Mouse (Mus musculus) macrophage (primary cell): ENCODE results near the gene Galm. TPM values are rescaled to one million over a fixed set of nuclear protein-coding genes. Genes with fewer than 3 reads are reported as not detected.
"Not testable (repeated sequence)": the region's sequence is repeated elsewhere in the genome, so short reads cannot be mapped to it uniquely, and the experiment has no call there.

Source experiments
- H3K27ac ChIP-seq: fragments of 350-480 bp; formaldehyde crosslinking; 2 replicates; pipeline ENCODE4 v1.9.0; 2021
- H3K36me3 ChIP-seq: fragments of 350-480 bp; formaldehyde crosslinking; 2 replicates; pipeline ENCODE4 v1.9.0; 2021; ENCODE audit errors: inconsistent target
- H3K4me3 ChIP-seq: fragments of 350-480 bp; formaldehyde crosslinking; 2 replicates; pipeline ENCODE4 v1.9.0; 2021; ENCODE audit errors: inconsistent target
- H3K79me2 ChIP-seq: fragments of 350-480 bp; formaldehyde crosslinking; 2 replicates; pipeline ENCODE4 v1.9.0; 2021; ENCODE audit errors: inconsistent target
- WGBS: methylation state at CpG from one replicate; pipeline ENCODE4 v1.1.7; 2026; ENCODE audit warnings: inconsistent platforms; ENCODE audit not compliant: missing documents; 5-methylcytosine and 5-hydroxymethylcytosine counted together
- polyA plus RNA-seq: library from polyadenylated mRNA; stranded (reverse); fragments of 250-400 nt; gene quantifications from 3 replicates; pipeline ENCODE4 v1.2.4, GENCODE M21; 2018; ENCODE audit warnings: inconsistent platforms

Galm gene
- polyA plus RNA-seq, 1 experiment from 2014 or later = 26.5 TPM

DNA sequence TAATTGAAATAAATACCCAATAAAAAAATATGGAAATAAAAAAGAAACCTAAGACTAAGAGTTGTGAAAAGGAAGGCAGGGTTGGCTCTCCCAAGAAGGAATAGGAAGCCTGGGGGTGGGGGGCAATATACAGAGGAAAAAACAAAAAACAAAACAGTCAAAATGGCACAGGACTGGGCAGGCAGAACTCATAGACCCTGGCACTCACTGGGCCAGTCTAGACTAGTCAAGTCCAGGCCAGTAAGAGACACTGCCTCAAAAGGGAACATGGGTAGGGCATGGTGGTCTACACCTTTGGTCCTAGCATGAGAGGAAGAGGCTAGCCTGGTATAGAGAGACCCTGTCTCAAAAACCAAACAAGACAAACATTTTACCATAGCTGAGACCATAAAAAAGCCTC lies 53.2 kb downstream of the Galm start:
- Histone ChIP-seq H3K36me3 (no peaks in the 10 kb centered on the region), H3K79me2 (no peaks in the 10 kb centered on the region), H3K4me3 (no peak overlapping the region), H3K27ac (no peak overlapping the region)

DNA sequence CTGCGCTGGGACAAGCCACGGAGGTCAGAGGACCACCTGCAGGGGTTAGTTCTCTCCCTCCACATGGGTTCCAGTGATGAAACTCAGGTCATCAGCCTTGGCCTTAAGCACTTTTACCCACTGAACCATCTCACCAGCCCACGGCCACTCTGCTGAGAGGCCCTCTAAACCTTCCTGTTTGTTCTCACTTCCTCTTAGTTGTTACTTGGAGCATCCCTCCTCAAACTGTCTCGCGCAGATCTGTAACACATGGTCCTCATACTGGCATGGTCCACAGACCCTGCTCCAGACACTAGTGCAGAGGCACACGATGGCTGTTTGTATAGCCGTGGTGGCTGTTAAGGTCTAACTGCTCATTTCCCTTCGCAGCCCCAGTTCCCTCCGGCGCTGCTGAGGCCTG lies 56.3 kb downstream of the Galm start:
- no peak overlapping the region for H3K4me3 ChIP-seq
- H3K36me3 ChIP-seq = no peaks in the 10 kb centered on the region
- H3K79me2 ChIP-seq = no peaks in the 10 kb centered on the region
- WGBS = 69% methylated on average over 10 of the region's 10 CpGs
- no peak overlapping the region for H3K27ac ChIP-seq

DNA sequence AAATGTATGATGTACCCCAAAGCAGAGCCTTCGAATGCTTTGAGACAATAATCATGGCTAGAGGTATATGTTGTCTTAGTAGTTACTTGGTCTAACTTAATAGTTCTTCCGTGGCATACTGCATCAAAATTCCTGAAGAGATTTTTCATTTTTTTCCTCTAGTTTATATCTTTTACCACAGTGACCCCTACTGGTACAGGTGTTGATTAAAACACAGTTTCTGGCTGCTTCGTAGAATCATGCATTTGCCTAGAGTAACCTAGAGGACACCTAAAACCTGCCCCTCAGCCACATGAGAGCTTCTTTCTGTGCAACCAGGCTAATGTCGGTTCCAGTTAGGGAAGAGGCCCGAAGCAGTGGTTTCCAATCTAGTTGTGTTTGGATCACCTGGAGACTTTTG lies 65.8 kb downstream of the Galm start:
- no peaks in the 10 kb centered on the region for H3K79me2 ChIP-seq
- H3K4me3 ChIP-seq = no peak overlapping the region
- 75% methylated on average over 5 of the region's 5 CpGs for WGBS
- H3K27ac ChIP-seq = no peak overlapping the region
- no peaks in the 10 kb centered on the region for H3K36me3 ChIP-seq

DNA sequence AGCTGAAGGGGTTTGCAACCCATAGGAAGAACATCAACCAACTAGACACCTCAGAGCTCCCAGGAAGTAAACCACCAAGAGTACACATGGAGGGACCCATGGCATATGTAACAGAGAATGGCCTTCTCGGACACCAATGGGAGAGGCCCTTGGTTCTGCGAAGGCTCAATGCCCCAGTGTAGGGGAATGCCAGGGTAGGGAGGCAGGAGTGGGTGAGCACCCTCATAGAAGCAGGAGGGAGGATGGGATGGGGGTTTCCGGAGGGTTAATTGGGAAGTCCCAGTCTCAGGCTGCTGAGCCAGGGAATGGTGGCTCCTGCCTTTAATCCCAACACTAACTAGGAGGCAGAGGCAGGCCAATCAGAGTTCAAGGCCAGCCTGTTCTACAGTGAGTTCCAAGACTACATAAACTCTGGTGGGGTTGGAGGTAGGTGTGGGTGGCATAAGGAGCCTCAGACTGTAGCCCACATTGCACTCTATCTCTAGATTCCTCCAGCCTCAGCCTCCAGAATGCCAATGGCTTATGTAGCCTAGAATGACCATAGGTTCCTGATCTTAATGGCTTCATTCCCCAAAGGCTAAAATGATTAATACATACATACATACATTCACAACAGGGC lies 72.0 kb downstream of the Galm start:
- Histone ChIP-seq H3K36me3 (peaks cover 45% of the 10 kb centered on the region), H3K79me2 (peaks cover 43% of the 10 kb centered on the region), H3K27ac (no peak overlapping the region), H3K4me3 (no peak overlapping the region)
- 91% methylated on average over 3 of the region's 3 CpGs for WGBS

DNA sequence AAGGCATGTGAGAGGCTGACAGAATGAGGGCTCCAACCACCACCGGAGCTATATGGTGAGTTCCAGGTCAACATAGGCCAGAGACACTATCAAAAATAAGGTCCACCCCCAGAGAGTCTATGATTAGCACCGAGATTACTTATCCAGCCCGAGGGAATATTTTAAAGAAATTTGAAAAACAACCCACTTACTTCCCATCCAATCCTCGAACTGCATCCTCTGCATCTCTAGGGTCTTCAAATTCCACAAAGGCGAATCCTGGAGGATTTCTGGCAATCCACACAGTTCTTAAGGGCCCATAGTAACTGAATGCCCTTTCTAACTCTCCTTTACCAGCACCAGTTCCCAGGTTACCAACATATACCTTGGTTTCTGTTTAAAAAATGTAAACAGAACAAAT lies 78.4 kb downstream of the Galm start:
- 11% methylated on average over 5 of the region's 5 CpGs for WGBS
- Histone ChIP-seq H3K27ac (no peak overlapping the region), H3K4me3 (peak overlapping the region; percentile 77)

DNA sequence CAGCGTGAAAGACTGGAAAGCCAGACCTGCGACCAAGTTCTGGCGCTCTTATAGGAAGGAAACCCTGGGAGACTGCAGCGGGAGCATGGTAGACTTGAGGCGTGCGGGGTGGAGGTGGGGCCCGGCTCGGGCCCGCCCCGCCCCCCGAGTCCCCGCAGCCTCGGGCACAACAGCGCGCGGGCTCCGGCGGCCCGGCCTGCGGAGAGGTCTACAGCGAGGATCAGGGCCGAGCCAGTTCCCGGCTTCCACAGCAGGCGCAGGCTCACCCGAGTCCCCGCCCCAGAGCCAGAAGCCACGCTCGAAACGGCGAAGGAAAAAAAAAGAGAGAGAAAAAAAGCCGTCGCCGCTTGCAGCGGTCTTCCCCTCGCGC lies 79.0 kb downstream of the Galm start:
- Histone ChIP-seq H3K27ac (peak overlapping the region; percentile 59), H3K79me2 (peaks cover 49% of the 10 kb centered on the region), H3K4me3 (peak overlapping the region; percentile 77), H3K36me3 (peaks cover 35% of the 10 kb centered on the region)
- WGBS = under 1% methylated on average over 33 of the region's 36 CpGs

More for the DNA sequence above, 78.4 kb downstream of the Galm start:
- peaks cover 56% of the 10 kb centered on the region for H3K79me2 ChIP-seq
- peaks cover 41% of the 10 kb centered on the region for H3K36me3 ChIP-seq

DNA sequence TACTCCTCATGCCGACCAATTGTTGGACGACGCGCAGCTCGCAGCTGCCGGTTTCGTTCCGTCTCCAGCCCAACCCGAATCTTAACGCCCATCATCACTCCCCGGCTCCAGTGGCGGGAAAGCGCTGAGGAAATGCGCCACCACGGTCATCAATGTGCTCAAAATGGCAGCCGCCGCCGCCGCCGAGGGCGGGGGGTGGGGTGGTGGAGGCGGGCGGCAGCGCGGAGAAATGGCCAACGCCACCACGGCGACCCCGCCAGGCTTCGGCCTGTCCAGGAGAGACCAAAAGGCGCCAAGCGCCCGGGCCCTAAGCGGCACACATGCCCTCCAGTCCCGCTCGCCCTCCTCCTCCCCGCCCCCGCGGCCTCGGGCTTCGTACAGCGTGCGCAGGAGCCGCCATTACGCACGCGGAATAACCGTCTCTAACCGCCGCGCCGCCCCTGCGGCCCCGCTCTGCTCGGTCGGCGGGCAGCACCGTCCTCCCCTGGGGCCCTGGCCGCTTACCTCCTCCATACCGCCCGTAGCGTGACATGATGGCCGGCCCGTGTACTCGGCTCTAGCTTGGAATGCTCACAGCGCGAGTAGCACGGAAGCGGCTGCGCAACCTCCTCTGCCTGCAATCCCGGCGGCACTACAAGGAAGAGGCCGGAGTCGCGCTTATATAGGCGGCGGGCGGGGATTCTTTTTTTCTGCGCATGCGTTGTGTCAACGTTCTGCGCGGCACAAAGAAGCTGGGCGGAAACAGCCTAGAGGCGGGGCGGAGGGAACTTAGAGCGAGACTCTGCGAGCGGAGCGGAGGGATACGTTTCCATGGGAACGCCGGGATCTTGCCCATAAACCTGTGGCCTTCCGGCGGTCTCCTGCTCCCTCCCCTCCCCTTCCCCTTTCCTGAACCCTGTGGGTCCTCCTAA lies 79.7 kb downstream of the Galm start, which contains the start of the genes Srsf7 and Ttc39d:
Gene Srsf7 (minus strand): TSS at position 637 of the 911 bp plus-strand sequence.
Gene Ttc39d (plus strand): TSS at position 790 of the 911 bp plus-strand sequence.
- H3K4me3 ChIP-seq = peak within 1 kb of the TSS; percentile 77
- H3K27ac ChIP-seq = peak within 1 kb of the TSS; percentile 59
- WGBS = 2% methylated on average over 88 of the region's 95 CpGs
- peaks cover 43% of the 10 kb centered on the region for H3K79me2 ChIP-seq
- H3K36me3 ChIP-seq = peaks cover 28% of the 10 kb centered on the region

DNA sequence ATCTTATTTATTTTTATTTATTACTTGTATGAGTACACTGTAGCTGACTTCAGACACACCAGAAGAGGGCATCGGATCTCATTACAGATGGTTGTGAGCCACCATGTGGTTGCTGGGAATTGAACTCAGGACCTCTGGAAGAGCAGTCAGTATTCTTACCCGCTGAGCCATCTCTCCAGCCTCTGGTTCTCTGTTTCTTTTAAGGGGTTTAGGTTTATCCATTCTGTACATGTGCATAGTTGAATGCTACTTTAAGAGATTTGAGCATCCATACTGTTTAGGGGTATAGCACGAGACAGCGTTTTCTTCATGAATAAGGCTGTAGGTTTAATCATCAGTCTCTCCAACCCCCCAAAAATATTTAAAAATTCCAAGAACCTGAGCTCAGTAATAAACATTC lies 86.7 kb downstream of the Galm start:
- H3K4me3 ChIP-seq, H3K36me3 ChIP-seq, H3K27ac ChIP-seq, H3K79me2 ChIP-seq: not testable (repeated sequence)
- WGBS = 96% methylated on average over 4 of the region's 4 CpGs

DNA sequence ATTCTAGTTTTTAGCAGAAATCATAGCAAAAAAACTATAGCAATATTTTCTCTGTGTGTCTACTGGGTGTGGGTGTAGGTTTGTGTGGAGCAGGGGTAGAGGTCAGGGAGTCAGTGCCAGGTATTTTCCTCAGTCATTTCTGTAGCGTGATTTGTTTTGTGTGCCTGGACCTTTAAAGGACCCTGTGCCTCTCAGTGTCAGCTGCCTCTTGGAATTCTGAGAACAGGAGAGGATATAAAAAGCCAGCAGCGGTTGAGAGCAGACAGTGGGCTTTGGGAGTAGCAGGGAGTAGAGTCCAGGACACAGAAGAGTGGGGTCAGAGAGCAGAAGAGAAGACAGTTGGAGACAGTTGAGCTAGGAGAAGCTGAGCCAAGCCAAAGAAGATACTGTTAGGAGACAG lies 92.9 kb downstream of the Galm start:
- 91% methylated on average over 2 of the region's 2 CpGs for WGBS
- Histone ChIP-seq H3K4me3 (no peak overlapping the region), H3K36me3 (no peaks in the 10 kb centered on the region), H3K79me2 (no peaks in the 10 kb centered on the region), H3K27ac (no peak overlapping the region)

DNA sequence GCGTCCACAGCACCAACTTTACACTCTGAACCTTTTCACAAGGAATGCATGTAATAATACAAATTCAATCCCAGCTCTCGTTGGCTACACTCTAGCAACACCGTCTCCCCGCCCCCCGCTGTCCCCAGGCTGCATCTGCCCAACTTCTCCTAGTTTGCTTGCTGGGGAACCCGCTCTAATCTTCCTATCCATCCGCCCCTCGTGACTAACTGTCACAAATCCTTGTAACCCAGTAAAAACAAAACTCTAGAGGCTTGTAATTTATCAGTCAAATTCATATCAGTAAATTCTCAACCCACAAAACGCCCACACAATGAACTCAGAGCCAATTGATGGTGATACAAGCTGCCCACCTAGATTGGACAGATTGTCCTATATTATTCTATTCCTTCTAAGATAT lies 93.9 kb downstream of the Galm start:
- H3K4me3 ChIP-seq = no peak overlapping the region
- no peak overlapping the region for H3K27ac ChIP-seq
- WGBS = 93% methylated on average over 9 of the region's 9 CpGs
- no peaks in the 10 kb centered on the region for H3K36me3 ChIP-seq
- no peaks in the 10 kb centered on the region for H3K79me2 ChIP-seq

DNA sequence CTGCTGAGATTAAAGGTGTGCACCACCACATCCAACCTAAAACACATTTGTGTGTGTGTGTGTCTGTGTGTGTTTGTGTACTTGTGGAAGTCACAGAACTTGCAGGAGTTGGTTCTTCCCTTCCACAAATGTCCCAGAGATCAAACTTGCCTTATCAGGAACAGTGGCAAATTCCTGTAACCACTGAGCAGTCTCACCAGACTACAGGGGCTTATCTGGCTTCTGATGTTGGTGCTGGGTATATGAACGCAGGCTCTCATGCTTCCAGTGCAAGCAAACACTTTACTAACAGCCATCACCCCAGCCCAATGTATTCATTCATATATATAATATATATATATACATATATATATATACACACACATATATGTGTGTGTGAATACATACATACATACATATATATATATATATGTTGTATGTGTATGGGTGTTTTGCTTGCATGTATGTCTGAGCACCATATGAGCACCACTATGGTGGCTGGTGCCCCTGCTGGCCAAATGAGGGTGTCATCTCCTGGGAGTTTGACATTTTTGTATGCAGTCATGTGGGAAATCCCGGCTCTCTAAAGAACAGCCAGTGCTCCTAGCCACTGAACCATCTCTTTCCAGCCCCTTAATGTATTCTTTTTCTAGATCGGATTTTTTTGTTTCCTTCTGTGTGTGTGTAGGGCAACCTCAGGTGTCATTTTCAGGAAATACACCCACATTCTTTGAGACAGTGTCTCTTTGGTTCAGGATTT lies 94.8 kb downstream of the Galm start:
- no peaks in the 10 kb centered on the region for H3K36me3 ChIP-seq
- H3K4me3 ChIP-seq = no peak overlapping the region
- WGBS = 63% methylated on average over 3 of the region's 3 CpGs
- H3K27ac ChIP-seq = no peak overlapping the region
- no peaks in the 10 kb centered on the region for H3K79me2 ChIP-seq

DNA sequence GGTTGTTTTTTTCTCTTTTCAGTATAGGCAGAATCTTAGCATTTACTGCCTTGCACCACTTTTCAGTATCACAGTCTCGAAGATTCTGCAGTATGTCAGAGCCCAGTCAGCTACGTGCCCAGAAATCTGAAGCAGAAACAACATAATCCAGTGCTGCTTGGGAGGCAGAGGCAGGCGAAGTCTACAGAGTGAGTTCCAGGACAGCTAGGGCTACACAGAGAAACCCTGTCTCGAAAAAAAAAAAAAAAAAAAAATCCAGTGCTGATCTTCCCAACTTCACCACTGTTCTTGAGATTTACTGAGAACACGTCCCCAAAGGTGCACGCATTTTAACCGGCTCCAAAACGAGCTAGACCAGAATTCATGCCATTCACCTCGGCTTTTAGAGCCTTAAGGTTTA lies 96.6 kb downstream of the Galm start:
- H3K79me2 ChIP-seq = no peaks in the 10 kb centered on the region
- H3K4me3 ChIP-seq = peak overlapping the region; percentile 67
- H3K27ac ChIP-seq = peak overlapping the region; percentile 58
- 2% methylated on average over 8 of the region's 9 CpGs for WGBS
- no peaks in the 10 kb centered on the region for H3K36me3 ChIP-seq

DNA sequence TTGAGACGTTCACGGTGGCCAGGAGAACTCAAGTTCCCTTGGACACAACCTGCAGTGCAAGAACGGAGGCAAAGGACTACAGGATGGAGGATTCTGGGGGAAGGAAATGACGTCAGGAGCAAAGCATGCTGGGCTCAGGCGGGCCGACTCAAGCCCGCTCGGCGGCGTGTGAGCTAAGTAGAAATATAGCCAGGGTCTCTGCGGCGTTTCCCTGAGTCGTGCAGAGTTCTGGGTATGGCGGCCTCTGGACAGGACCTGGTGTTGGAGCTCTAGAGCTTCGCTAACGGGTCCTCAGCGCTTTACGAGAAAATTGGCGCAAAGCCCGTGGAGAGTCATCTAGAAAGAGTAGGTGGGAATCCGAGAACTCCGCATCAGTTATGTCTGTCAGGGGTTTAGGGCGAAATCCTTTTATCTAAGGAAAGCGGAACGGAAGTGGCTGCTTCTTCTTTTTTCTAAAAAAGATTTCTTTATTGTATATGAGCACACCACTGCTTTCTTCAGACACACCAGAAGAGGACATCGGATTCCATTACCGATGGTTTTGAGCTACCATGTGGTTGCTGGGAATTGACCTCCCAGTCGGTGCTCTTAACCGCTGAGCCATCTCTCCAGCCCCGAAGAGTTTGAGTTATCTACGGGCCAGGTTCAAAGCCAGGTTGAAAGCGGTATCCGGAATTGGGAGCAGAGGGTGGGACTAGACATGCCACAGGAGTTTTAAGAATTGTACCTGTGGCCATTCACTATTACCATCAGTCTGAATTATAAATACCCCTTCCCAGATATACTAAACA lies 97.2 kb downstream of the Galm start, which contains the start of gene Gemin6:
Gene Gemin6 (plus strand): TSS at position 116 of the 791 bp plus-strand sequence.
- peak within 1 kb of the TSS; percentile 67 for H3K4me3 ChIP-seq
- H3K36me3 ChIP-seq = no peaks in the 10 kb centered on the region
- WGBS = under 1% methylated on average over 32 of the region's 33 CpGs
- H3K79me2 ChIP-seq = no peaks in the 10 kb centered on the region
- H3K27ac ChIP-seq = peak within 1 kb of the TSS; percentile 58

DNA sequence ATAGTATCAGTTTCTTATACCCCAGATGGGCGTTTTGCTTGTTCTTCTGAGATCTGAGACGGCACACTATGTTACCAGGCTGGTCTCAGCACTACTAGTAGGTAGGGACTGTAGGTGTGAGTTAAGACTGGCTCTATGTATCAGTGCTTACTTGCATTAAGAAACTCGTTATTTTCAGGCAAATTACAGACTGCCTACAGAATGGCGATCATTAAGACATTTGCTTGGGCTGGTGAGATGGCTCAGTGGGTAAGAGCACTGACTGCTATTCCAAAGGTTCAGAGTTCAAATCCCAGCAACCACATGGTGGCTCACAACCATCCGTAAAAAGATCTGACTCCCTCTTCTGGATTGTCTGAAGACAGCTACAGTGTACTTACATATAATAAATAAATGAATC lies 97.9 kb downstream of the Galm start:
- H3K4me3 ChIP-seq = peak overlapping the region; percentile 67
- not testable (repeated sequence) for H3K27ac ChIP-seq, H3K36me3 ChIP-seq, H3K79me2 ChIP-seq
- WGBS = 37% methylated on average over 4 of the region's 5 CpGs
